Mouse (Mus musculus) embryonic facial prominence, embryonic 15.5 days (tissue): ENCODE results near the gene Prdx2. TPM values are rescaled to one million over a fixed set of nuclear protein-coding genes. Genes with fewer than 3 reads are reported as not detected.

ENCODE experiments used
- ATAC-seq: fragments of 200-750 bp; cut with Nextera tagmentation; 2 replicates; pipeline ENCODE4 v1.8.0; 2017; ENCODE audit warnings: low read depth, moderate TSS enrichment; ENCODE audit not compliant: insufficient number of reproducible peaks, low FRiP score, low TSS enrichment
- H3K27ac ChIP-seq: fragments of 300-500 bp; sonication (generic); replicated peaks from 2 replicates; pipeline ENCODE4 v1.5.1; 2015; ENCODE audit warnings: mild to moderate bottlenecking, inconsistent platforms
- H3K27me3 ChIP-seq: fragments of 300-500 bp; sonication (generic); 2 replicates; pipeline ENCODE4 v1.6.1; 2015; ENCODE audit warnings: inconsistent platforms
- H3K36me3 ChIP-seq: fragments of 300-500 bp; sonication (generic); 2 replicates; pipeline ENCODE4 v1.6.1; 2015; ENCODE audit warnings: mild to moderate bottlenecking, inconsistent platforms
- H3K4me1 ChIP-seq: fragments of 300-500 bp; sonication (generic); 2 replicates; pipeline ENCODE4 v1.6.1; 2015; ENCODE audit warnings: inconsistent platforms
- H3K4me2 ChIP-seq: fragments of 300-500 bp; sonication (generic); replicated peaks from 2 replicates; pipeline ENCODE4 v1.6.1; 2015; ENCODE audit warnings: mild to moderate bottlenecking, inconsistent platforms
- H3K4me3 ChIP-seq: fragments of 300-500 bp; sonication (generic); replicated peaks from 2 replicates; pipeline ENCODE4 v1.5.1; 2015; ENCODE audit warnings: mild to moderate bottlenecking, inconsistent platforms
- H3K9ac ChIP-seq: fragments of 300-500 bp; sonication (generic); 2 replicates; pipeline ENCODE4 v1.6.1; 2015; ENCODE audit warnings: inconsistent platforms
- H3K9me3 ChIP-seq: fragments of 300-500 bp; sonication (generic); replicated peaks from 2 replicates; pipeline ENCODE4 v1.6.1; 2016; ENCODE audit warnings: inconsistent platforms
- WGBS: fragments of 180-500 bp; shearing (Covaris S2); methylation state at CpG from one replicate; pipeline ENCODE4 v1.1.7; 2015; 5-methylcytosine and 5-hydroxymethylcytosine counted together
- polyA plus RNA-seq: library from polyadenylated mRNA; unstranded; fragments of >200 nt; fragmentation: Nextera tagmentation; extraction: Ambion mirVana; gene quantifications from 2 replicates; pipeline ENCODE4 v1.2.1, GENCODE M21; 2015

Prdx2 gene
- polyA plus RNA-seq, 1 experiment from 2014 or later = 705 TPM

DNA sequence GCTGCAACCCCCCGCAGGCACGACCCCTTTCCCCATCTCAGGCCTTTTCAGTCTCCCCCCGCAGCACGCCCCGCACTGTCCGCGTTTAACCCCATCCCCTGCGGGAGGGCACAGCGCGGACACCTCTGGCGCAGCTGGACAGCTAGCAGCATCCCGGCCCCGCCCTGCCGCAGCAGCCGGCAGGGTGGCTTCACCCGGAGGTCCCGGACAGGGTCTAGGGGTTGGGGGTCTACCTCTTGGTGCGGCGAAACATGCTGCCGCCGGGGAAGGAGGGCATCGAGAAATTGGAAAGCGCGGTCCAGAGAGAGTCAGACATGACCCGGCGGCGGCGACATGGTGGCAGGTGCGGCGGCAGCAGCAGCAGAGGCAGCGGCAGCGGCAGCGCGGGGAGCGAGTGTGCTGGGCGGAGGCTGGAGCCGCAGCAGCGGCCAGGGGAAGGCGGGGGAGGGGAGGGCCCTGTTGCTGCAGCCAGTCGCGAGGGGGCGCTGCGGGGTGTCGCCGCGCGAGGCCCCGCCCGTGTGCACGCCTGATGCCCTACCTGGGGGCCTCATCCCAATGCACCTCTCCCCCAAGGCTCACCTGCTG lies 32.3 kb upstream of the Prdx2 start, which contains the start of gene Mast1:
Gene Mast1, minus strand, starts transcription at position 398 of the 585 bp plus-strand sequence.
- WGBS = under 1% methylated on average over 50 of the region's 50 CpGs
- H3K27ac ChIP-seq = no peak within 1 kb of the TSS
- peaks cover 14% of the 10 kb centered on the region for H3K4me1 ChIP-seq
- ATAC-seq = no peak; the same call in 1 of the 2 replicates
- no peaks in the 10 kb centered on the region for H3K9me3 ChIP-seq
- H3K27me3 ChIP-seq = peaks cover 64% of the 10 kb centered on the region
- H3K9ac ChIP-seq = no peak within 1 kb of the TSS
- H3K4me2 ChIP-seq = peak within 1 kb of the TSS; percentile 66
- no peaks in the 10 kb centered on the region for H3K36me3 ChIP-seq
- peak within 1 kb of the TSS; percentile 38 for H3K4me3 ChIP-seq

DNA sequence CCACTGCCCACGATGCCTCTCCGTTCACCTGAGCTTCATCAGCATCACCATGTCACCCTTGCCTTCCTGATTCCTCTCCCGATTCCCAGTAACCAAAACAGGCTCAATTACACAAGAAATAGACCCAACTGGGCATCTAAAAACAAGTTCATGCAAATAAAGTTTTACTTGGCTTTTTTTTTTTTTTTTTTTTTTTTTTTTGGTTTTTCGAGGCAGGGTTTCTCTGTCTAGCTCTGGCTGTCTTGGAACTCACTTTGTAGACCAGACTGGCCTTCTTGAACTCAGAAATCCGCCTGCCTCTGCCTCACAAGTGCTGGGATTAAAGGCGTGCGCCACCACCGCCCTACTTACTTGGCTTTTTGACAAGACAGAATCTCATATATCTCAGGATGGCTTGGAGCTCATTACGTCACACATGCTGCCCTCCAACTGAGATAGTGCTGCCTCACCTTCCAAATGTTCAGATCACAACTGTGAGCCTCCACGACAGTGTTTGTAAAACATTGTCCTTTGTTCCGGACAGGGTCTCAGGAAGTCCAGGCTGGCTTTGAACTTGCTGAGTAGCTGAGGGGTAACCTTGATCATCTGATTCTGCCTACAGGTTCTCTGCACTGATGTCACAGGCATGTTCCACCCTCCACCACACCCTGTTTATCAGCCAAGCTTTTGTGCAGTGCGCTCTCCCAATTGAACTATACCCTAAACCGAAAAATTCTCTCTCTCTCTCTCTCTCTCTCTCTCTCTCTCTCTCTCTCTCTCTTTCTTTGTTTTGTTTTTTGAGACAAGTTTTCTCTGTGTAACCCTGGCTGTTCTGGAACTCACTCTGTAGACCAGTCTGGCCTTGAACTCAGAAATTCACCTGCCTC lies 31.5 kb upstream of the Prdx2 start:
- Histone ChIP-seq H3K4me3 (peak overlapping the region; percentile 38; the same call in 1 of the 2 replicates), H3K9ac (no peak overlapping the region), H3K4me2 (peak overlapping the region; percentile 66; the same call in 1 of the 2 replicates), H3K36me3 (no peaks in the 10 kb centered on the region), H3K9me3 (no peaks in the 10 kb centered on the region), H3K4me1 (peaks cover 14% of the 10 kb centered on the region), H3K27ac (no peak overlapping the region), H3K27me3 (peaks cover 64% of the 10 kb centered on the region)
- ATAC-seq = no peak
- 58% methylated on average over 13 of the region's 13 CpGs for WGBS

DNA sequence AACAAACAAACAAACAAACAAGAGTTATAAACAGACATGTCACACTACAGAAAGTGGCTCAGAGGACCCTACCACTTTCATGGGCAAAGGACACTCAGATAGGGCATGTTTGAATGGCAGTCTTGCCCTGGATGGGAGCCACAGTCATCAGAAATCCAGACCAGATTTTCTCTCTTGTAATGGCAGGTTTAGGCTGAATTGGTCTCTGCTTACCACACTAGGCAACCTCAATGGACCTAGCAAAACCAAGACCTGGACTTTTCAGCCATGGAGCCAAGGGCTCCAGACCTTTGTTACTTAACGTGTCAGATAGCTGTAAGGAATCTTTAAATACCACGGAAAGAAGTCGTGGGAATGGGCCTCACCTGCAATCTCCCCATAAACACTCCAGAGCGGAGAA lies 25.7 kb upstream of the Prdx2 start:
- H3K27ac ChIP-seq = no peak overlapping the region
- ATAC-seq = no peak
- peaks cover 65% of the 10 kb centered on the region for H3K27me3 ChIP-seq
- no peaks in the 10 kb centered on the region for H3K9me3 ChIP-seq
- 17% methylated on average over 4 of the region's 4 CpGs for WGBS
- no peak overlapping the region for H3K4me3 ChIP-seq
- peaks cover 21% of the 10 kb centered on the region for H3K4me1 ChIP-seq
- no peak overlapping the region for H3K4me2 ChIP-seq
- no peaks in the 10 kb centered on the region for H3K36me3 ChIP-seq
- no peak overlapping the region for H3K9ac ChIP-seq

DNA sequence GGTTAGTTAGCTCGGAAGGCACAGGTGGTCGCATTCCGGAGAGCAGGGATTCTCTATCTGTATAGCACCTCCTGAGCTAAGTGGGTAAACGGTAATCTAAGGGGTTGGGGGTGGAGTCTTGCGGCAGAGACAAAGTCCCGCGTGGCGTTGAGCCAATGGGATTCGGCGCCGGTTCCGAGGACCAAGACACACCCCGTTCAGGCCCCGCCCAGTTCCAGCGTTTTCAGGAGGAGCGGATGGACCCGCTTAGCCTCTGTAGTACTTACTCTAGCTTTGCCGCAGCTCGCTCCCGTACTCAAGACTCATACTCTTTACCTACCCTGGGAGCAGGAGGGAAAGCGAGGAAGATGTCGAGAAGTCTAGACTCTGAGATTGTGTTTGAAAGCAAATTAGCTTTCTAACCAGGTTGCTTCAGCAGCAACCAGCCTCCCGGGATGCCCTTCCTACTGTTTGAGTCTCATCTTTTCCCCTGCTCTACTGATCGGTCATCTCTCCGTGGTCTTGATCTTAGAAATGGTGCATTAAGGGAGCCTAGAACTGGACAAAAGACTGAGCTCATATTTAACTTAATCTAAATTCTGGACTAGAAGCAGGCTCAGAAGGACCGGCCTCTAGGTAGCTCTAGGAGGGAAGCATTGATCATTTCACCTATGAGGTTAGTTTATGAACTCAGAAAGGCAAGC lies 24.8 kb upstream of the Prdx2 start:
- H3K9ac ChIP-seq = no peak overlapping the region
- peak; percentile 64; the same call in 1 of the 2 replicates for ATAC-seq
- H3K4me3 ChIP-seq = peak overlapping the region; percentile 4; the same call in 1 of the 2 replicates
- no peaks in the 10 kb centered on the region for H3K9me3 ChIP-seq
- H3K27ac ChIP-seq = no peak overlapping the region
- peaks cover 62% of the 10 kb centered on the region for H3K27me3 ChIP-seq
- WGBS = 3% methylated on average over 26 of the region's 26 CpGs
- peak overlapping the region; percentile 35 for H3K4me2 ChIP-seq
- no peaks in the 10 kb centered on the region for H3K36me3 ChIP-seq
- peaks cover 21% of the 10 kb centered on the region for H3K4me1 ChIP-seq

DNA sequence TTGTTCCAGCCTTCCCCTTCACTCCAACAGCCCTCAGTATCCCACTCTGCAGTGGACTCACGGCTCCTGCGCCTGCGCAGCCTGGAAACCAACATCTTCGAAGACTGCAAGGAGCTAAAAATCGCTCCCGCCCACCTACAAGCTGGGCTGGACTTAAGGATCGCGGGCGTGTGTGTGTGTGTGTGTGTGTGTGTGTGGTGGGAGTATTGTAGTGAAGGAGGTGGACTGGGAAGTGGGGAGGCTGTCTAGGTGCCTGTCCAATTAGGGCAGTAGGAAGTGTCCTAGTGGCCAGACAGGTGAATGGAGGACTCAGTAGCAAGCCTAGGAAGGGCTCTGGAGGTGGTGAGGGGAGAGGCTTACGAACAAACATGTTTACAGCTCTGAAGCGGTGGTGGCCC lies 24.2 kb upstream of the Prdx2 start:
- ATAC-seq = no peak; the same call in 1 of the 2 replicates
- H3K9me3 ChIP-seq = no peaks in the 10 kb centered on the region
- no peak overlapping the region for H3K9ac ChIP-seq
- WGBS = 5% methylated on average over 11 of the region's 11 CpGs
- peaks cover 21% of the 10 kb centered on the region for H3K4me1 ChIP-seq
- no peak overlapping the region for H3K27ac ChIP-seq
- H3K27me3 ChIP-seq = peaks cover 64% of the 10 kb centered on the region
- peak overlapping the region; percentile 75 for H3K4me2 ChIP-seq
- H3K4me3 ChIP-seq = peak overlapping the region; percentile 40
- H3K36me3 ChIP-seq = no peaks in the 10 kb centered on the region

DNA sequence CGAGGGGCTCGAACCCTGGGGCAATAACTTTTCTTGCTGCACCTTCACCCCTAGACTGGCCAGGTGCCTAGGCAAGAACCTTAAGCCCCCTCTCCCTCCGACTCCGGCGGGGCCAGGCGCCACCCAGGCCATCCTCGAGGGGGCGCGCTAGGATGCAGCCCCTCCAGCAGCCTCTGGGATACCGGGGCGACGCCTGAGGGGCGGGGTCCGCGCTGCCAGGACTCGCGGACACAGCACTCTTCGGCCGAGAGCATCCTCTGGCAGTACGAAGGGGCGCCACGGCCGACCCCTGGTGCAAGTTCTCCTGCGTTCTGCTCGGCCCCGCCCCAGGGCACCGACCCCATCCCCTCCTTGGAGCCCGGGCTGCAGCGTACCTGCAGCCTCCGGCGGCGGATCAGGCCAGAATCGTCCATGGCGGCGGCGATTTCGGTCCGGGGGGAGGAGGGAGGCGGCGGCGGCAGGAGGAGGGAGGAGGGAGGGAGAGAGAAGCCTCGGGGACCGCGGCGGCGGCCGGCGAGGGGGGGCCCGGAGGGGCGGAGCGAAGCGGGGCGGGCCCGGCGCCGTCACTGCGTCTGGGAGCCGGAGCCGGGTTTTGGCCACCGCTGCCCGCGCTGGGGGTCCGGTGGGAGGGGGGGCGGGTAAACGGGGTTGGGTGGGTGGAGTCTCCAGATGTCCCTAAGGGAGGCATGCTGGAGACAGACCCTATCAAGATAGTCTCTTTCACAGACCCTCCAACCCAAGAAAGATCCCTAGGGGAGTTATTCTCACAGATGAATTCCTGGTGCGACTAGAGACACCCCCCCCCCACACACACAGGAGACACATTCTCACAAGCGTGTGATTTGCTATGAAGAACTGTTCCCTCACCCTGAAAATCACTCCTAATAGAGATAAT lies 23.5 kb upstream of the Prdx2 start:
- peaks cover 21% of the 10 kb centered on the region for H3K4me1 ChIP-seq
- no peak overlapping the region for H3K9ac ChIP-seq
- H3K36me3 ChIP-seq = no peaks in the 10 kb centered on the region
- H3K27me3 ChIP-seq = peaks cover 70% of the 10 kb centered on the region
- WGBS = under 1% methylated on average over 45 of the region's 67 CpGs
- H3K9me3 ChIP-seq = no peaks in the 10 kb centered on the region
- 0 out of 2 replicates have a peak, but pooled peaks have one; percentile 7 for ATAC-seq
- H3K4me2 ChIP-seq = peak overlapping the region; percentile 75
- peak overlapping the region; percentile 40 for H3K4me3 ChIP-seq
- H3K27ac ChIP-seq = no peak overlapping the region

DNA sequence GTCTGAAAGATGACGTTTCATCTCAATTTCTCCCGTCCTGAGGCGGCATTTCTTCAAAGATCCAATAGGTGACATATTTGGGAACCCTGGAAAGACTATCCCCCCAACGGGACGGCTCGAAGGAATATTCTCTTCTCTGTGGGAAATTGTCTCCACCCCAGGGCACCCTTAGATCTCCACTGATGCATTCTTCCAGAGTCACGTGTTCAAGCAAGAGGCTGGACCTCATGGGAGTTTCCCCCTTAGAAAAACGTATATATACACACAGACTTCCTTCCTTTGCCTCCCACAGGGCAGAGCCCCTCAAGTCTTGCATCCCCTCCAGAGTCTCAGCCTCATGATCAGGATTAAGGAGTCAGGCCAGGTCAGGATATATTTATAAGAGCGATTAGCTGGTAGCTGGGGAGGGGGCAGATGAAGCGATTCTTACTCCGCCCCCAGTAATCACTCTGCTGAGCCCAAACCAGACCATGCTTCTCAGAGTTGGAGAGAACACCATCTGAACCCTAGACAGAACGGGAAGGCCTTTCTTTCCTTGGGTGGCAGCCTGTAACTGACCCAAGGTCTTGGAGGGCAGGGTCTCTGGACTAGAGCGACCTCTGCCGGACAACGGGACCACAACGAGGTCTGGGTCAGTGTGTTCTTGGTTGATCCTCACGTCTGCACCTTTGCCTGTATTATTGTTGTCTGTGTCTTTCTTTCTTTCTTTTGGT lies 22.7 kb upstream of the Prdx2 start, which contains the start of gene Rtbdn:
Gene Rtbdn, plus strand, starts transcription at position 464 of the 713 bp plus-strand sequence.
- peak within 1 kb of the TSS; percentile 40 for H3K4me3 ChIP-seq
- H3K27ac ChIP-seq = no peak within 1 kb of the TSS
- peak within 1 kb of the TSS; percentile 75 for H3K4me2 ChIP-seq
- H3K27me3 ChIP-seq = peaks cover 70% of the 10 kb centered on the region
- 8% methylated on average over 17 of the region's 17 CpGs for WGBS
- no peaks in the 10 kb centered on the region for H3K9me3 ChIP-seq
- H3K9ac ChIP-seq = no peak within 1 kb of the TSS
- no peaks in the 10 kb centered on the region for H3K36me3 ChIP-seq
- peaks cover 21% of the 10 kb centered on the region for H3K4me1 ChIP-seq
- no peak for ATAC-seq

DNA sequence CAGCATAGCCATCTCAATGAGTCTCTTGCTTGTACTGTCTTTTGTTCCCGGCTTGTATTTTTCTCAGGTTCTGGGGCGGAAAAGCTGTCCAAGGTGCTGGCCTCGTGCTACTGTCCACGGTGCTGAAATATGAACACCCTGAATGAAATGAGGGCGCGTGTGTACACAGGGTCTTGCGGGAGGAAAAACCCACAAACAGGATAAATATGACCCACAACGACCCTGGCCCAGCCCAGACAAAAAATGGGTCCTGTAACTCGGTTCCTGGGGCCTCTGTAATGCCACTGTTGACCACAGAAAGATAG lies 22.2 kb upstream of the Prdx2 start:
- Histone ChIP-seq H3K9me3 (no peaks in the 10 kb centered on the region), H3K27me3 (peaks cover 71% of the 10 kb centered on the region)
- 13% methylated on average over 9 of the region's 9 CpGs for WGBS

DNA sequence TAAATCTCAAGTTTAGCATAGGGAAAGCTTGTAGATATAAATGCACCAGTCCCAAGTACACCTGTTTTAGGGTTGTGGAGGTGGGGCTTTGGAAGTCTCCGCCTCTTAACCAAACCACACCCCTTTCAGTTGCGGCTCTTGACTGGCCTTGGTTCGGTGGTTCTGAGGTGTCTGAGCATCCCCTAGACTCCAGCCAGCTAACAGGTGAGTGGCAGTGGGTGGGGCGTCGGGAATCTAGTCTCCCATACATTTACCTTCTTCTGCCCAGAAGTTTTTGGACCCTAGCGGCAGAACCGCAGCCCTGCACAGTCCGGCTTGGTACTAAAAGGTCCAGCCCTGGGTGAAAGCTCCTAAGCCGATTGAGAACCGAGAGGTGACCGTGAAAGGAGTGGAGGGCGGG lies 19.6 kb upstream of the Prdx2 start:
- Histone ChIP-seq H3K4me3 (no peak overlapping the region), H3K9me3 (no peaks in the 10 kb centered on the region), H3K9ac (no peak overlapping the region), H3K4me2 (no peak overlapping the region), H3K27me3 (peaks cover 55% of the 10 kb centered on the region), H3K36me3 (no peaks in the 10 kb centered on the region), H3K27ac (no peak overlapping the region), H3K4me1 (peaks cover 16% of the 10 kb centered on the region)
- ATAC-seq = no peak
- 15% methylated on average over 12 of the region's 12 CpGs for WGBS

More for the DNA sequence above, 22.2 kb upstream of the Prdx2 start:
- Histone ChIP-seq H3K4me1 (peaks cover 21% of the 10 kb centered on the region), H3K4me3 (no peak overlapping the region), H3K36me3 (no peaks in the 10 kb centered on the region), H3K9ac (no peak overlapping the region), H3K27ac (no peak overlapping the region), H3K4me2 (no peak overlapping the region)
- ATAC-seq = no peak

DNA sequence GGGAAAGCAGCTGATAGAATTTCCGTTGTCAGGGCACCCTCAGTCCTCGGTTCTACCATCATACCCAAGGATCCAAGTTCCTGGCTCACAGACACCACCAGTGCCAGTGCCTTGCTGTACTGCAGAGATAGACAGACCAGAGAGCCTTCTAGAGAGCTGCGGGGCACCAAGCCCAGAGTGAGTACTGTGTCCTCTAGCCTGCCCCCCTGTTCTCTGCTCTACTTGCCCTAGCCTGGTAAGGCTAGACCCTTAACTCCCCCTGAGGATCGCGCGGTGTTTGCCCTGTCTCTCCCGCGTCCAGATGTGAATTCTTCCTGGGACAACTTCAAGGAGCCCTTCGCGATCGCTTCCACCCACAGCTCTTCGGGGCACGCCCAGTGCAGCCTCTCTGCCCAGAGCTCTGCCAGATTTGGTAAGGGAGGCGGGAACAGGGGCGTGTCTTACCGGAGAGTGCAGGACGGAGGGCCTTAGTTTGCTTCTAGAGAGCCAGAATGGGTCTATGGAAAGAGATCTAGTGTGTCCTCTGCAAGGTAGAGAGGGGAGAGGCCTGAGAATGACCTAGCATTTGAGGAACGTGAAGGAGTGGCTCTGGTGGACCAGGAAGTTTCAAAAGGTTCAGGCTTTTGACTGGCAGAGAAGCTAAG lies 16.7 kb upstream of the Prdx2 start:
- WGBS = 7% methylated on average over 18 of the region's 18 CpGs
- Histone ChIP-seq H3K36me3 (peaks cover 12% of the 10 kb centered on the region), H3K9ac (no peak overlapping the region), H3K27ac (no peak overlapping the region), H3K4me2 (no peak overlapping the region; the same call in 1 of the 2 replicates), H3K9me3 (no peaks in the 10 kb centered on the region), H3K27me3 (peaks cover 28% of the 10 kb centered on the region), H3K4me3 (no peak overlapping the region), H3K4me1 (no peaks in the 10 kb centered on the region)
- no peak for ATAC-seq
